ENCODE assay signal across 21 mouse cellular contexts in genomic region chr11:109260561-109260960, GRCm38 (mm10). TPM values are rescaled to one million over a fixed set of nuclear protein-coding genes. Genes with fewer than 3 reads are reported as not detected.
"Had no signal": no experiment of that assay in that cellular context is flagged by ENCODE, and none has a peak within 500 bp of the region (broad histone marks: within the 10 kb centered on the region; RNA-seq: fewer than 3 reads in every experiment).

No protein-coding gene starts in this region.

- H3K4me2 ChIP-seq: limb, embryonic 13.5 days; liver, embryonic 12.5 days; liver, embryonic 15.5 days; lung, embryonic 15.5 days; midbrain, embryonic 12.5 days had no signal

- ATAC-seq: liver, embryonic 12.5 days; midbrain, embryonic 16.5 days had no signal

- H3K9me3 ChIP-seq: limb, embryonic 13.5 days; liver, embryonic 15.5 days; lung, embryonic 15.5 days; midbrain, embryonic 12.5 days had no signal

- H3K4me3 ChIP-seq: layer of hippocampus, adult 2 months; limb, embryonic 10.5 days; limb, embryonic 13.5 days; liver, embryonic 12.5 days; liver, embryonic 15.5 days; lung, embryonic 15.5 days; midbrain, embryonic 12.5 days; myocyte had no signal

- H3K9ac ChIP-seq: limb, embryonic 13.5 days; liver, embryonic 12.5 days; liver, embryonic 15.5 days; lung, embryonic 15.5 days; midbrain, embryonic 12.5 days had no signal

- DNase-seq: kidney, adult 9 months; kidney, postnatal 14 days; layer of hippocampus, adult 9-11 months; liver; lung, adult 18-20 months; lung, postnatal 10 days; lung, postnatal 36 days; right cerebral cortex, adult 18-20 months; right cerebral cortex, postnatal 14 days; right cerebral cortex, postnatal 4 days; thymus, adult 18-20 months; thymus, postnatal 36 days had no signal

- H3K4me1 ChIP-seq: limb, embryonic 13.5 days; liver, embryonic 12.5 days; liver, embryonic 15.5 days; lung, embryonic 15.5 days; midbrain, embryonic 12.5 days had no signal

- H3K27me3 ChIP-seq: limb, embryonic 13.5 days; liver, embryonic 12.5 days; liver, embryonic 15.5 days; lung, embryonic 15.5 days; midbrain, embryonic 12.5 days had no signal

- H3K27ac ChIP-seq: layer of hippocampus, adult 2 months; limb, embryonic 10.5 days; limb, embryonic 13.5 days; liver, embryonic 12.5 days; liver, embryonic 15.5 days; lung, embryonic 15.5 days; midbrain, embryonic 12.5 days had no signal

- H3K36me3 ChIP-seq: liver, embryonic 12.5 days; liver, embryonic 15.5 days; lung, embryonic 15.5 days; midbrain, embryonic 12.5 days had no signal

RNA-seq across cellular contexts. Expression of gene Rgs9, which starts 37.4 kb away (rescaled TPM):
- polyA plus RNA-seq: myocyte had no signal
